Mouse (Mus musculus) liver, embryonic 14.5 days (tissue): ENCODE measurements around the gene Ak5.

ENCODE experiments used
- CTCF ChIP-seq: IDR thresholded peaks from 2 replicates; pipeline ENCODE4 v1.5.1; 2016; ENCODE audit warnings: antibody characterized with exemption, low read depth, control low read depth
- EP300 ChIP-seq: IDR thresholded peaks from 2 replicates; pipeline ENCODE4 v1.6.1; 2016; ENCODE audit warnings: antibody characterized with exemption, low read depth

- TF ChIP-seq CTCF (no peak), EP300 (no peak)
Measured at GRCm38 (mm10) chr3:152563833-152564232, 104.3 kb downstream of the Ak5 start.
